Mouse (Mus musculus) 3134 (cell line): ENCODE measurements at regions not wholly inside any gene's neighbourhood (a gene's known extent, or its start where the extent isn't known, plus 50 kb on each side); places are given as distances from the start of the nearest gene placed in this dataset.

Experiments
- DNase-seq: peaks from one replicate; pipeline ENCODE4 v3.0.0-alpha.2; 2011; ENCODE audit warnings: low spot score; ENCODE audit not compliant: insufficient read length; ENCODE audit errors: extremely low read depth

- no peak for DNase-seq
These were observed 129.3 kb upstream of the Lrig1 start for GRCm38 (mm10) chr6:94829246-94829645.

- peak; percentile 79 for DNase-seq
These were observed 126.7 kb upstream of the Lrig1 start for GRCm38 (mm10) chr6:94826656-94827055.

- no peak for DNase-seq
These were observed 118.3 kb upstream of the Lrig1 start for GRCm38 (mm10) chr6:94818220-94818619.

GRCm38 (mm10) chr6:94816161-94816560, 116.2 kb upstream of the Lrig1 start:
- DNase-seq: no peak

GRCm38 (mm10) chr6:94814711-94815110, 114.8 kb upstream of the Lrig1 start:
- DNase-seq: no peak

GRCm38 (mm10) chr6:94813481-94814148, 113.7 kb upstream of the Lrig1 start:
- no peak for DNase-seq

GRCm38 (mm10) chr6:94811846-94812245, 111.9 kb upstream of the Lrig1 start:
- no peak for DNase-seq

GRCm38 (mm10) chr6:94807216-94807615, 107.3 kb upstream of the Lrig1 start:
- no peak for DNase-seq

GRCm38 (mm10) chr6:94806481-94807160, 106.7 kb upstream of the Lrig1 start:
- no peak for DNase-seq

- DNase-seq: no peak
These were observed 105.7 kb upstream of the Lrig1 start for GRCm38 (mm10) chr6:94805685-94806084.

- no peak for DNase-seq
These were observed 104.4 kb upstream of the Lrig1 start for GRCm38 (mm10) chr6:94804284-94804815.

GRCm38 (mm10) chr6:94801039-94801438, 101.1 kb upstream of the Lrig1 start:
- no peak for DNase-seq

- no peak for DNase-seq
These were observed 98.7 kb upstream of the Lrig1 start for GRCm38 (mm10) chr6:94798545-94799211.

GRCm38 (mm10) chr6:94795442-94795841, 95.5 kb upstream of the Lrig1 start:
- no peak for DNase-seq

GRCm38 (mm10) chr6:94793555-94793954, 93.6 kb upstream of the Lrig1 start:
- DNase-seq: no peak

GRCm38 (mm10) chr6:94792312-94792711, 92.4 kb upstream of the Lrig1 start:
- DNase-seq: no peak

- DNase-seq: peak; percentile 44
These were observed 89.4 kb upstream of the Lrig1 start for GRCm38 (mm10) chr6:94789308-94789763.

- DNase-seq: no peak
These were observed 83.5 kb upstream of the Lrig1 start for GRCm38 (mm10) chr6:94783471-94783870.

GRCm38 (mm10) chr6:94780621-94781020, 80.7 kb upstream of the Lrig1 start:
- DNase-seq: no peak

- peak; percentile 55 for DNase-seq
These were observed 79.9 kb upstream of the Lrig1 start for GRCm38 (mm10) chr6:94779854-94780253.

GRCm38 (mm10) chr6:94779213-94779612, 79.3 kb upstream of the Lrig1 start:
- DNase-seq: no peak
